Mouse (Mus musculus): Measurements from ENCODE around the gene Obscn.

Obscn gene

GRCm38 (mm10) chr11:59051031-59051430, 85.2 kb downstream of the Obscn start:
- no peak for DNase-seq

GRCm38 (mm10) chr11:59044703-59045330, 91.4 kb downstream of the Obscn start:
- peak; percentile 7 for DNase-seq

- DNase-seq: no peak
Measured at GRCm38 (mm10) chr11:59029003-59029402, 107.2 kb downstream of the Obscn start.

GRCm38 (mm10) chr11:59026411-59026810, 109.8 kb downstream of the Obscn start:
- no peak for DNase-seq

- DNase-seq: no peak
Measured at GRCm38 (mm10) chr11:59015052-59015451, 121.2 kb downstream of the Obscn start.

- DNase-seq: no peak
Measured at GRCm38 (mm10) chr11:59002327-59003079, 133.7 kb downstream of the Obscn start.

GRCm38 (mm10) chr11:59000635-59001034, 135.6 kb downstream of the Obscn start:
- no peak for DNase-seq

GRCm38 (mm10) chr11:58999830-59000229, 136.4 kb downstream of the Obscn start:
- DNase-seq: no peak

- no peak for DNase-seq
Measured at GRCm38 (mm10) chr11:58999158-58999557, 137.0 kb downstream of the Obscn start.

GRCm38 (mm10) chr11:58997541-58997940, 138.7 kb downstream of the Obscn start:
- no peak for DNase-seq

GRCm38 (mm10) chr11:58995807-58996370, 140.3 kb downstream of the Obscn start:
- no peak for DNase-seq

GRCm38 (mm10) chr11:58995061-58995806, 141.0 kb downstream of the Obscn start:
- DNase-seq: no peak

GRCm38 (mm10) chr11:58994337-58994826, 141.8 kb downstream of the Obscn start:
- DNase-seq: peak; percentile 37

GRCm38 (mm10) chr11:58993091-58993670, 143.0 kb downstream of the Obscn start:
- DNase-seq: no peak

- no peak for DNase-seq
Measured at GRCm38 (mm10) chr11:58991911-58992310, 144.3 kb downstream of the Obscn start.

- no peak for DNase-seq
Measured at GRCm38 (mm10) chr11:58990794-58991193, 145.4 kb downstream of the Obscn start.

- no peak for DNase-seq
Measured at GRCm38 (mm10) chr11:58990141-58990540, 146.1 kb downstream of the Obscn start.

GRCm38 (mm10) chr11:58989166-58989565, 147.0 kb downstream of the Obscn start:
- no peak for DNase-seq

GRCm38 (mm10) chr11:58985299-58985917, 150.8 kb downstream of the Obscn start:
- no peak for DNase-seq

- no peak for DNase-seq
Measured at GRCm38 (mm10) chr11:58984657-58985056, 151.5 kb downstream of the Obscn start.

GRCm38 (mm10) chr11:58983691-58984341, 152.4 kb downstream of the Obscn start:
- DNase-seq: no peak

Measured in cerebellum, adult 11-12 months (tissue).